Mouse (Mus musculus) limb, embryonic 14.5 days (tissue): ENCODE measurements around the gene Jmjd7. TPM values are rescaled to one million over a fixed set of nuclear protein-coding genes. Genes with fewer than 3 reads are reported as not detected.

ENCODE experiments used
- ATAC-seq: fragments of 200-750 bp; cut with Nextera tagmentation; 2 replicates; pipeline ENCODE4 v1.8.0; 2017; ENCODE audit warnings: low read depth, moderate number of reproducible peaks, moderate TSS enrichment; ENCODE audit not compliant: low FRiP score
- DNase-seq: peaks from one replicate; pipeline ENCODE4 v3.0.0-alpha.2; 2015; ENCODE audit warnings: low spot score
- H3K27ac ChIP-seq: fragments of 300-500 bp; sonication (generic); replicated peaks from 2 replicates; pipeline ENCODE4 v1.5.1; 2014; ENCODE audit warnings: low read depth, mild to moderate bottlenecking, low read length, moderate library complexity, mixed read lengths
- H3K27me3 ChIP-seq: fragments of 300-500 bp; sonication (generic); 2 replicates; pipeline ENCODE4 v1.6.1; 2014; ENCODE audit warnings: low read length, mixed read lengths; ENCODE audit not compliant: control insufficient read depth, insufficient read depth
- H3K36me3 ChIP-seq: fragments of 300-500 bp; sonication (generic); 2 replicates; pipeline ENCODE4 v1.6.1; 2014; ENCODE audit warnings: mild to moderate bottlenecking, low read length, moderate library complexity, mixed read lengths; ENCODE audit not compliant: control insufficient read depth, insufficient read depth
- H3K4me1 ChIP-seq: fragments of 300-500 bp; sonication (generic); 2 replicates; pipeline ENCODE4 v1.6.1; 2014; ENCODE audit warnings: antibody characterized with exemption, low read length, mixed read lengths; ENCODE audit not compliant: control insufficient read depth, insufficient read depth
- H3K4me2 ChIP-seq: fragments of 300-500 bp; sonication (generic); replicated peaks from 2 replicates; pipeline ENCODE4 v1.6.1; 2014; ENCODE audit warnings: low read depth, mild to moderate bottlenecking, low read length, moderate library complexity; ENCODE audit not compliant: severe bottlenecking
- H3K4me3 ChIP-seq: fragments of 300-500 bp; sonication (generic); replicated peaks from 2 replicates; pipeline ENCODE4 v1.5.1; 2014; ENCODE audit warnings: low read length
- H3K9ac ChIP-seq: fragments of 300-500 bp; sonication (generic); 2 replicates; pipeline ENCODE4 v1.6.1; 2014; ENCODE audit warnings: mild to moderate bottlenecking, low read depth, low read length, moderate library complexity; ENCODE audit not compliant: severe bottlenecking
- H3K9me3 ChIP-seq: fragments of 300-500 bp; sonication (generic); 2 replicates; pipeline ENCODE4 v1.6.1; 2016; ENCODE audit warnings: low read length; ENCODE audit not compliant: control insufficient read depth
- POLR2A ChIP-seq: fragments of 200-500 bp; IDR thresholded peaks from 2 replicates; pipeline ENCODE4 v1.8.0; 2012; ENCODE audit warnings: inconsistent platforms, mild to moderate bottlenecking, moderate library complexity, borderline replicate concordance; ENCODE audit not compliant: insufficient read depth, insufficient read length; ENCODE audit errors: extremely low read depth
- WGBS: fragments of 180-500 bp; shearing (Covaris S2); extraction: QIAGEN DNeasy Blood & Tissue Kit; methylation state at CpG from one replicate; pipeline ENCODE4 v1.1.7; 2014; 5-methylcytosine and 5-hydroxymethylcytosine counted together
- polyA plus RNA-seq, 2 experiments: library from polyadenylated mRNA; depleted of rRNA in 1 of 2; stranded (reverse) in 1 of 2; unstranded in 1 of 2; fragments of >200 nt; fragmentation: Nextera tagmentation in 1 of 2; extraction: Ambion mirVana in 1 of 2; gene quantifications; 2 replicates each; pipeline versions ENCODE4 v1.2.1 to v1.2.3; 2012 to 2014

The Jmjd7 gene
- polyA plus RNA-seq, 2 experiments, result 20.2 to 26.1 TPM

- 18% methylated on average over 9 of the region's 9 CpGs for WGBS
- Histone ChIP-seq H3K4me1 (peaks cover 24% of the 10 kb centered on the region), H3K27me3 (no peaks in the 10 kb centered on the region), H3K4me2 (0 out of 2 replicates have a peak overlapping the region, but pooled peaks have one; percentile 6), H3K27ac (peak overlapping the region; percentile 87), H3K4me3 (no peak overlapping the region), H3K36me3 (peaks cover 16% of the 10 kb centered on the region), H3K9ac (0 out of 2 replicates have a peak overlapping the region, but pooled peaks have one; percentile 6), H3K9me3 (no peaks in the 10 kb centered on the region)
- TF ChIP-seq POLR2A, result 0 out of 2 replicates have a peak, but pooled peaks have one; percentile 20
- DNase-seq (peak; percentile 82), ATAC-seq (peak; percentile 82)
These were observed 31.6 kb upstream of the Jmjd7 start for GRCm38 (mm10) chr2:119995391-119996281.

DNA sequence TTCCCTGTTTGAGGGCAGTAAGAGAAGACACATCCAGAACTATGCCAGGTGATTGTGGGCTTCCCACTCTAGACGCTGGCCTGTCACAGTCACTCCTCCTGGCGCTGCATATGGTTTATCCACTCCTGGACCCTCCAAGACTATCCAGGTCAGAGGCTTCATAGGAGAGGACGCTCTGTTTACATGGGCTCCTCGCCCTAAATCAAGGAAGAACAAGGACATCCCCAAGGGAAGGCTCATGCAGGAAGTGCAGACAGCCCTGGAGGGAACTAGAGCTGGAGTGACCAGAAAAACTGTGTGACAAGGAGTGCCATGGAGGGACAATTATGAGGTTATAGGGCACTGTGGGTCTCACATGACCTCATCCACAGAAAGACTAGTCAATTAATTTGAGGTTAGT lies 29.9 kb upstream of the Jmjd7 start:
- ATAC-seq (no peak), DNase-seq (no peak)
- no peak overlapping the region for H3K4me2 ChIP-seq
- TF ChIP-seq POLR2A, result no peak
- H3K4me3 ChIP-seq, result no peak overlapping the region
- peaks cover 17% of the 10 kb centered on the region for H3K36me3 ChIP-seq
- H3K4me1 ChIP-seq, result peaks cover 24% of the 10 kb centered on the region
- WGBS, result 85% methylated on average over 4 of the region's 4 CpGs
- no peak overlapping the region; the same call in 1 of the 2 replicates for H3K27ac ChIP-seq
- H3K9me3 ChIP-seq, result no peaks in the 10 kb centered on the region
- H3K9ac ChIP-seq, result no peak overlapping the region
- no peaks in the 10 kb centered on the region for H3K27me3 ChIP-seq

DNA sequence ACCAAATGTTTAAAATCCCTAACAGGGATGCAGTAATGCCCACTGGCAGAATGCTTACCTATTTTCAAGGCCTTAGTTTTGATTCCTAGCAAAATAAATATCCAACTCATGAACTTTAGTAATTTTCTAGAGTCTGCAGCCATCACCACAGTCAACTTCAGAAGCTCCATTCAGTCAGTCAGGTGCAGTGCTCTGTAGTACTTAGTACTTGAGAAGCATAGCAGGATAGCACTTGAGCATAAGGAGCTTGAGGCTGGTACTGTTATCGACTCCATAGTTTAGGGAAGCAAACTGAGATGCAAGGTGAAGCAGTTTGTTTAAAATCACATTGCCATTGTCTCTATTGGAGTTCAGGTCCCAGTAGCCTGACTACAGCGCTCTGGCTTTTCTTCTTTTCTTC lies 27.6 kb upstream of the Jmjd7 start:
- WGBS, result 94% methylated on average over 2 of the region's 2 CpGs
- ATAC-seq, result no peak

GRCm38 (mm10) chr2:120000882-120001584 lies 26.2 kb upstream of the Jmjd7 start:
- TF ChIP-seq POLR2A, result no peak
- Histone ChIP-seq H3K36me3 (peaks cover 17% of the 10 kb centered on the region), H3K9ac (no peak overlapping the region), H3K27me3 (no peaks in the 10 kb centered on the region), H3K4me2 (no peak overlapping the region), H3K4me3 (no peak overlapping the region), H3K9me3 (no peaks in the 10 kb centered on the region), H3K27ac (0 out of 2 replicates have a peak overlapping the region, but pooled peaks have one; percentile 20), H3K4me1 (peaks cover 10% of the 10 kb centered on the region)
- 68% methylated on average over 3 of the region's 3 CpGs for WGBS
- DNase-seq (peak; percentile 10), ATAC-seq (peak; percentile 74)

More for the DNA sequence above, 27.6 kb upstream of the Jmjd7 start:
- Histone ChIP-seq H3K9ac (no peak overlapping the region), H3K4me1 (peaks cover 23% of the 10 kb centered on the region), H3K4me2 (no peak overlapping the region), H3K9me3 (no peaks in the 10 kb centered on the region), H3K36me3 (peaks cover 17% of the 10 kb centered on the region), H3K27ac (no peak overlapping the region), H3K4me3 (no peak overlapping the region), H3K27me3 (no peaks in the 10 kb centered on the region)
- no peak for DNase-seq
- no peak for TF ChIP-seq POLR2A

- TF ChIP-seq POLR2A, result no peak
- H3K4me2 ChIP-seq, result no peak overlapping the region
- DNase-seq (no peak), ATAC-seq (no peak)
- peaks cover under 1% of the 10 kb centered on the region for H3K4me1 ChIP-seq
- no peak overlapping the region for H3K4me3 ChIP-seq
- no peaks in the 10 kb centered on the region for H3K9me3 ChIP-seq
- no peaks in the 10 kb centered on the region for H3K27me3 ChIP-seq
- WGBS, result 71% methylated on average over 4 of the region's 4 CpGs
- no peak overlapping the region for H3K9ac ChIP-seq
- no peak overlapping the region for H3K27ac ChIP-seq
- H3K36me3 ChIP-seq, result peaks cover 17% of the 10 kb centered on the region
These were observed 25.3 kb upstream of the Jmjd7 start for GRCm38 (mm10) chr2:120001956-120002355.
